Mouse (Mus musculus) frontal cortex, postnatal 10 days (tissue): ENCODE results near the gene Emx2.

Experiments
- DNase-seq, 2 experiments: peaks; one replicate each; pipeline ENCODE4 v3.0.0; 2022; ENCODE audit warnings: low spot score in 2 of 2, mixed read lengths in 1 of 2

The Emx2 gene

DNA sequence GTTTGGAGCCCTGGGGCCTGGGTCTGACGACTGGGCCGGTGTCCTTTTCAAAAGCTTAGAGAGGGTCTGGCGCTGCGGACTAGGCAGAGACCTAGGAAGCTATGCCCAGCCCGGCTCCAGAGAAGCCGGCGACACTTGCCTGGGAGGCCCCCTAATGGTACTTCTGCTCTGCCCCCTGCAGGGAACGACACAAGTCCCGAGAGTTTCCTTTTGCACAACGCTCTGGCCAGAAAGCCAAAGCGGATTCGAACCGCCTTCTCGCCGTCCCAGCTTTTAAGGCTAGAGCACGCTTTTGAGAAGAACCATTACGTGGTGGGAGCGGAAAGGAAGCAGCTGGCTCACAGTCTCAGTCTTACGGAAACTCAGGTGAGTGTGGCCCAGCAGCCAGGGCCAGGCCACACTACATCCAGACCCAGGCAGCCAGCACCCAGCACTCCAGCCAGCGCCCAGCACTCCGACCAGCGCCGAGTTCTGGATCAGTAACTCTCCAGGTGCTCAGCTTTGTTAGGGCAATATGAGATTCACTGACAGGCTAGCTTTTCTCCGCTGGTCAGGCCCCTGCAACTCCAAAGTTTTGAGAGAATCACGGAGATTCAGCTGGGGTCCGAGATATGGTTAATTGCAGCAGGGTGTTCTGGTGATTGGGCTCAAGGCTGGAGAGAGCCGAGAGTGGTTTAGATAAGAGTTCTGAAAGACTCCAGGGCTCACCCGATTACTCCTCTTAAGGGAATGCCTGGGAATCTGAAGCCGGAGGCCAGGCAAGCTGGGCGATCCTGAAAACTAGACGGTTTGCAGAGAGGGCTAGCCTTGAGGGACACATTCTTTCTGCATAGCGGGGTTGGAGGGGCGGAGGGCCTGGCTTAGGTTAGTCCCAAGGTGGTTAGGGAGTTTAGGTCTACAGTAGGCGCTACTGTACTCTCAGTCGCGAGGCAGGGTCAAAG lies 3.6 kb downstream of the Emx2 start:
- no peak for DNase-seq

DNA sequence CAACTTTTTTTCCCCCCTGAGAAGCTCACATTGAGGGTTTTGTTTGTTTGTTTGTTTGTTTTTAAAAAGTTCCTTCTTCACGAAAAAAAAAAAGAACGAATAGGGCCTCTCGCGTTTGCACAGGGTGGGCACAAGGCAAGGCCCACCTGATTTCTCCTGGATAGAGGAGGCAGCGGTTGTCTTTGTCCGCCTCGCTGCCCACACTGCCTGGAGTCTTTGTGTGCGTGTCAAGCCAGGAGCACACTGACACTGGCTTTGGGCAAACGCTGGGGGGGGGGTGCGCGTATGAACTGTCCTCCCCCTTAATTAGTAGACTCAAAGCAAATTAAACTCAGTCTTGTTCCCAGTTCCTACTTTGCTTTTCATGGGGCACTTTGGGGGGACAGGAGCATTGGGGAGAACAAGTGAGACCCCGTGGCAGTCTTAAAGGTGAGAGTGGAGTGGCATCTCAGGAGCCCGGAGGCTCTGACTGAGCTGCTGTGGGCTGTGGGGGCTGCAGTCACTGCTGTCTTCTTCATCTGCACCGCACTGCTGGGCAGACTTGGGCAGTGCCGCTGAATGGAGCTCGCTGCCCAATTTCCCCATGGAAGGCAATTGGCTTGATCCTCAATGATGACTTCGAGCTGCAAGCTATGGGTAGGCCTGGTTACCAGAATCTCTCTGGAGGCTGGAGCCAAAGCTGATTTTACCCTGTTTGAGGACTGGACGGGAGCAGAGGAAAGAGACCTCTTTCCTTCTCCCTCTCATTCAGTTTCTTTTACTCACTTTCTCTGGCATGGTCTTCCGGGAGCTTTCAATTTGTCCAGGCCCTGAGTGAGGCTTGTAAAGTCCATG lies 4.5 kb downstream of the Emx2 start:
- no peak for DNase-seq

DNA sequence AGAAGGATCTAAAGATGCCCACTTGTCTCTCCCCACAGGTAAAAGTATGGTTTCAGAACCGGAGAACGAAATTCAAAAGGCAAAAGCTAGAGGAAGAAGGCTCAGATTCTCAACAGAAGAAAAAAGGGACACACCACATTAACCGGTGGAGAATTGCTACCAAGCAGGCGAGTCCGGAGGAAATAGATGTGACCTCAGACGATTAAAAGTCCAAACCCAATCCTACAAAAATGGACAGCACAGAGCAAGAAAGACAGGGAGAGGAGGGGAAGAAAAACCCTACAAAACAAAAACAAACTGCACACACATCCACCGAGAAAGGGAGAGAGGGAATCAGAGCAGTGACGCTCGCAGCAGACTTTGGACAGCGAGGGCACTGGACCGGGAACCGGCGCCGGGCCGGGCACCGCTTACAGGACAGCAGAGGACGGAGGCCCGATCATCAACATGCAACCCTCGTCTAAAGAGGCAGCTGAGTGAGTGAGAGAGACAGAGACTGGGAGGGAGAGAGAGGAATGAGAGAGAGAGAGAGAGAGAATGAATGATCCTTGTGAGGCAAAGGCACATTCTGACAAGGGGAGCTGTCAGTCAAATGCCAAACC lies 5.8 kb downstream of the Emx2 start:
- no peak for DNase-seq

- DNase-seq = no peak
These were observed 7.1 kb downstream of the Emx2 start for GRCm38 (mm10) chr19:59465281-59465680.

DNA sequence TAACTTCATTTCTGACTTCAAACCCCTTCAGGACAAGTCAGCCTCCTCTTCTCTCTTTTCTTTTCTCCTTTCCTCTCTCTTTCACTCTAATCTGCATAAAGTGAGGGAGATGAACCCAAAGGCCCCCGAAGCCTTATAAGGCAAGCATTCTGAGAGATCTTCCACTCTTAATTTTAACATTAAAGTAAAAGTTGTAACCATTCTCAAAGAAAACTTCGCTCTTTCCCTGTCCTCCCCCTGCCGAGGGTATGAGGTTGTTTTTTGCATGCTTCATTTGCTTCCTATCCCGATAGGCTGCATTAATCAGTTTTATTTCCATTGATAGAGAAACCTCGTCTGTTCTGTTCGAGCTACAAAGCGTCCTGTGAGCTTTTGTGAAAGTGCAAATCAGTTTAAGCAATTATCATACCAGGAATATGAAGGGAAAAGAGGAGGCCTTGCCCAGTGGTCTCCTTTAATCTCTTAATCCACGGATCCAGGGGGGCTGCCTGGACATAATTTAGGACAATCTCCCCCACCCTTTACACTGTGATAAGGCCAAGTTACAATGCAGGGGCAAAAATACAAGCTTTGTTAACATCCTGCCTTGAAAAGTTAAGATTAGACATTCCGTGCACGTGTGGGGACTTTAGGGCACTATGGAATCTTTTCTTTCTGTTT lies 7.7 kb downstream of the Emx2 start:
- no peak for DNase-seq

- DNase-seq = no peak
These were observed 8.3 kb downstream of the Emx2 start for GRCm38 (mm10) chr19:59466417-59466937.

DNA sequence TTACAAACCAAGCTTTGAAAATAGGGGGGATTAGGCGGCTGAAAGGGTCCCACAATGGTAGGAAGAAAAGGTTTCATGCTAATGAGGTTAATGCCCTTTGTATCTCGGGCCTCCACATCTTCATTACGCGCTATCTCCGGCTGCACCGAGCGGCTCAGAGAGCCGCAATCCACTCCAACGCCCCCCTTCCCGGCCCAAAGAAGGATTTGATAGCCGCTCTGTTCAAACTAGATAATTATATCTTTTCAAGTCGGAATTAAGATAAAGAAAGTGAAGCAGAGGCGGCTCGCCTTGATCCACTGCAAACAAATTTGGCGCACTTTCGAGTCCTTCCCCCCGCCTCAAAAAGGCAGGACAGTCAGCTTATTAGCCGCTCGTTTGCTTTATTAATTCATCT lies 8.8 kb downstream of the Emx2 start:
- DNase-seq = no peak

DNA sequence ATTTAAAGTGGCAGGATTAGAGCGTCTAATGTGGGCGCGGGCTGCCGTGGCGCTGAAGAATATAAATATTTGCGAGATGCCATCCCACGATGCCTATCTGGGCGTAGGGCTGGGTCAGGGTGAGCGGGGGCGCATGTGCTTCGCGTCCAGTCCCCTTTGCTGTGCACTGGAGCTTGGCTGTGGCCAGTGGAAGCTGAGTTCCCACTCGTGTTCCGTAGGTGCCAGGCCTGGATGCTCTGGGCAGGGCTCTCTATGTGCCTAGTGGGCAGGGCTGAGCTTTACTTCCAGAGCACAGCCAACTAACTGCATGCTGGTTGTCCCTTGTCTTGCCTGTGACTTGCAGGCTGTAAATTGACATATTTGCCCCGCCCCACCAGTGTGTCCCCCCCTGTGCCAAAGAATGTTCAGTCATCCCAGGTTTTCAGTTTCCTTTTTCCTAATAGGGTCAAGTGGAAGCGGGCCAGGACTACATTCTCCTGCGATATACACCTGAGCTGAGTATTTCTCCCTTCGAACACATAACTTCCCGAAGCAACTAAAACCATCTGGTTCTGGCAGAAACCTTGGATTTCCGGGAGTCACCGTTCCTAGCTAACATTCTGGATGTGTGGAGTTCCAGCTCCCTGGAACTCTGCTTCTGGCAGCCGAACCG lies 9.4 kb downstream of the Emx2 start:
- DNase-seq = no peak

DNA sequence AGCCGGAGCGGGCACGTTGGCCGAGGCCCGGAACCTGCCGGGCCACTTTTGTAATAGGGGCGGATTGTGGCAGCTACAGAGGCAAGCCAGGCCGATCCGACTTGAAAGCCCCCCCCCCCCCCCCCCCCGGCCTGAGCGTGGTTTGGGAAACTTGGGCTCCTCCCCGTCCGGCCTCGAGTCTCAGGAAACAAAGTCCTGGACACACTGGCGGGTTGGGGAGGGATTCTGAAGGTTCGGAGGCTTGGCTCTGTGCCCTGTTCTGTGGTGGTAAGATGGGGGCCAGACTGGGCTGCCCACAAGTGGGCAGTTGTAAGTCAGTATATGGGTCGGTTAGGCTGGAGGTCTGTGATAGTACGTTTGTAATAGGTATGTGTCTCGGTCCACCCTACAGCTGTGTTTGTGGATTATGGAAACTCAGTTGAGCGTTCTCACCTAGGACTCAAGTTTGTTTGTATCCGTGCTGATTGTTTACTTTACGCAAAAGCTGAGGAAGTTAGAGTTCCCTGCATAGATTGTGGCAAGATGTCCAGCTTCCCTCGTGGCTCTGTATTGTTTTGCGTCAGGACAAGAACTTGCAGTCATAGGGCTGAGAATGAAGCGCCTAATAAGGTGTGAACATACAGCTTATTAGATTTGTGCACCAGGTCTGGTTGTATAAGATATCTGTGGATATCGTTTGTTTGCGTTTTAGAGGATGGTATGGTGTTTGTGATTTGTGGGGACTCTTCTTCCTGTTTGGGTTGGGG lies 10.1 kb downstream of the Emx2 start:
- no peak for DNase-seq

- DNase-seq = no peak
These were observed 11.1 kb downstream of the Emx2 start for GRCm38 (mm10) chr19:59469035-59469949.

DNA sequence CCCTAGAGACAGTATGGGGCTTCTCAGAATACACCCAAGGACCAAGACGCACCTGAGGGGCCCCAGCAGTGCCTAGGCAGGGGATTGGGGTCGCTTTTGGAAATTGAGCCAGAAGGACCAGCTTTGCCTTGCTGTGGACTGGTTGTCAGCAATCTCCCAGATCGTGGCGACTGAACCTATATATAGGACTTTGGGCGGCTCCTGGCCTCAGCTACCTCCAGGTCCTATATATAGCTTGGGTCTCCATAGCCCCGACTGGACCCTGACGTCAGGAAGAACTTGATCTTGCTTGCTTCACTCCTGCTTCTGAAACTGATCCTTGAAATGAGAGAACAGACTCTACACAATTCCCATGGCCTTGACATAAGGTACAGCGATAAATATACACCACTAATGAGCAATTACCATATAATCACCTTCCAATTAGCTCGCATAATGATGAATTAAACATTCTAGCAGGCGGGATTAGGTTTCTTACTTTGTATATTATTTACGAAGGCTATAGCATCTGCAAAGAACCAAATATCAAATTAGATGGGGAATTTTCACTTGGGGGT lies 12.0 kb downstream of the Emx2 start:
- DNase-seq = no peak

DNA sequence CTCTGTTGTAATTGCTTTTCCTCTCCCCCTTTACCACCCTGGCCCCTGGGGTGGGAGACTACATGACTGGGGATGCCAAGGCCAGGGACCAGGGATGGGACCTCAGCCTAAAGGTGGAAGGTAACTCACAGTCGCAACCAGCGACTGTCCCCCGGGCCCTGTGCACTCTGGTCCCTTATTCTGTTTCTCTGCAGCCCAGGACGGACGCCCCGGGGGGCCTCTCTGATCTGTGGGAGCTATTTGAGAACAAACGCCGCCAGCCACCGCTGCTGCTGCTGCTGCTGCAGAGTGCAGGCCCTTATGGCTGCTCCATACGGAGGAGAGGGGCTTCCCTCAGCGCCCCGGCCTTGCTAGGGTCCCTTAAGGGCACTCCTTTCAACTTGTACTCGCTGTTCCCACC lies 12.7 kb downstream of the Emx2 start:
- DNase-seq = no peak

DNA sequence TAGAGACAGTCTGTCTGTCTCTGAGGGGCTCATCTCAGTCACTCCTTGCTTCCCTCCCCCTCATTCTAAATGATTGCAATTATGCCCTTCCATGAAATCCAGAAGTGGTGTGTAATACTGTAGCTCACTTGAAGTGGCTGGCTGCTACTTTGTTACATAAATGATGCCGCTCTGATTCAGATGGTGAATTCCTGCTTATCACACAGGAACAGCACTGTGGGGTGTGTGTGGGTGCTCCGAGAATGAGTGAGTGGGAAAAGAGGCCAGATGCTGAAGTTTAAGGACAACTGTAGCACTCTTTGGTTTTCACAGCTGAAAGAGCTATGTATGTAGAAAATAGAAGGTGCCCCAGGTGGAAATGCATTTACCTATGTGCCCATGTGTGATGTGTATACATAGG lies 14.7 kb downstream of the Emx2 start:
- no peak for DNase-seq

GRCm38 (mm10) chr19:59479912-59480311 lies 21.7 kb downstream of the Emx2 start:
- DNase-seq = no peak

DNA sequence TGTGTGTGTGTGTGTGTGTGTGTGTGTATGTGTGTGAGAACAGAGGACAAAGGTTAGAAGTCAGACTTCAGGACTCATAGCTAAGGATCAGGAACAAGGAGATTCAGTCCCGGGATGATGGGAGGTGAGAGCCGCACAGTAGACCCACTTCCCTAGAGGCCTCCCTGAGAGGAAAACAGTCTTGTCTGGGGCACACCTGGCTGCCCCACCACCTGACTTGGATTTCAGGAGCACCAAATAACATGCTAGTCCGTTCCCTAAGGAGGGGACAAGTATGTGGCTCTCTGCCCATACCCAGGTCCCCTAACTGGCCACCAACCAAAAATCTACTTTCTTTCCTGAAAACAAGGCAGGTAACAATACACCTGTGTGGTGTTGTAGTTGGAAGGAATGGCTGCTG lies 22.4 kb downstream of the Emx2 start:
- DNase-seq = no peak

DNA sequence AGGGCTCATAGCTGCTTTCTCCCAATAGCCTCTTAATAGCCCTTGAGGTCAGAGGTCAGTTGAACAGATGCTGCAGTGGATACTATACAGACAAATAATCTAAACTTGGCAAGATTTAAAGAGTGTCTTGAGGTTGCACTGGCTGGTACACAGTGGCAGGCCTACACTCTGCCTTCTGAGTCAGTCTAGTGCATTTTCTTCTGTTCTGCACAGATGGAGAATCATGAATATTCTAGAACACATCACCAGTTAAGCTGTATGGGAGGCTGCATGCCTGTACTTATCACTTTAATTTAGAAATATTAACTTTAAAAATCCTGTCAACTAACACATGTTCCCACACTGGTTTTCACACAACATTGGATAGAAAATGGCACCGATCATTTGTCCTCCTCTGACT lies 34.1 kb downstream of the Emx2 start:
- no peak for DNase-seq

- no peak for DNase-seq
These were observed 38.7 kb downstream of the Emx2 start for GRCm38 (mm10) chr19:59496832-59497231.

GRCm38 (mm10) chr19:59508896-59509295 lies 50.7 kb downstream of the Emx2 start:
- no peak for DNase-seq

DNA sequence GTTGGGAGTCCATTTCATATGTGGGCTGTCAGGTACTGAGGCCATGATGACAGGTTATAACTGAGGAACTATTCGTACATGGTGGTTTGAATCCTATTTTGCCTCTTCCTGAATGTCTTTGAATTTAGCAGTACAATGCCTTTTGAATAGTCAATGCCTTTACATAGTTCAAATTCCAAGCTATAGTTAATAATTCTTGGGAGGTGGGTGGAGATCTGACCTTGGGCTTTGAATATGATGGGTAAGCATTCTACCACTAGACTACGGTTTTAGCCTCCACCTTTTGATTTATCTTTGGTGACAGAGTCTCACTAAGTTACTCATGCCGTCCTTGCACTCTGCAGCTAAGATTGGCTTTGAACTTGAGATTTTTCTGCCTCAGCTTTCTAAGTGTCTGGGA lies 55.0 kb downstream of the Emx2 start:
- no peak for DNase-seq
